Mouse (Mus musculus) midbrain, embryonic 16.5 days (tissue): ENCODE measurements around the gene Dclk2. TPM values are rescaled to one million over a fixed set of nuclear protein-coding genes. Genes with fewer than 3 reads are reported as not detected.

ENCODE experiments used
- ATAC-seq: fragments of 200-750 bp; cut with Nextera tagmentation; 2 replicates; pipeline ENCODE4 v1.8.0; 2017; ENCODE audit warnings: moderate TSS enrichment
- H3K27ac ChIP-seq: fragments of 300-500 bp; sonication (generic); 2 replicates; pipeline ENCODE4 v1.5.1; 2014; ENCODE audit warnings: mild to moderate bottlenecking, low read length, mixed read lengths
- H3K27me3 ChIP-seq: fragments of 300-500 bp; sonication (generic); 2 replicates; pipeline ENCODE4 v1.6.1; 2014; ENCODE audit warnings: low read depth, low read length, mixed read lengths; ENCODE audit not compliant: control insufficient read depth, insufficient read depth
- H3K36me3 ChIP-seq: fragments of 300-500 bp; sonication (generic); 2 replicates; pipeline ENCODE4 v1.6.1; 2014; ENCODE audit warnings: mild to moderate bottlenecking, low read length, moderate library complexity, mixed read lengths; ENCODE audit not compliant: control insufficient read depth, insufficient read depth
- H3K4me1 ChIP-seq: fragments of 300-500 bp; sonication (generic); 2 replicates; pipeline ENCODE4 v1.6.1; 2014; ENCODE audit warnings: mild to moderate bottlenecking, low read length, mixed read lengths; ENCODE audit not compliant: control insufficient read depth, insufficient read depth
- H3K4me2 ChIP-seq: fragments of 300-500 bp; sonication (generic); 2 replicates; pipeline ENCODE4 v1.6.1; 2014; ENCODE audit warnings: mild to moderate bottlenecking, low read length, mixed read lengths
- H3K4me3 ChIP-seq: fragments of 300-500 bp; sonication (generic); 2 replicates; pipeline ENCODE4 v1.5.1; 2014; ENCODE audit warnings: low read depth, mild to moderate bottlenecking, low read length, moderate library complexity, mixed read lengths
- H3K9ac ChIP-seq: fragments of 300-500 bp; sonication (generic); 2 replicates; pipeline ENCODE4 v1.6.1; 2014; ENCODE audit warnings: low read depth, low read length, mixed read lengths
- H3K9me3 ChIP-seq: fragments of 300-500 bp; sonication (generic); replicated peaks from 2 replicates; pipeline ENCODE4 v1.6.1; 2014; ENCODE audit warnings: mild to moderate bottlenecking, low read length, mixed read lengths; ENCODE audit not compliant: control insufficient read depth, poor library complexity, severe bottlenecking
- WGBS: fragments of 180-500 bp; shearing (Covaris S2); extraction: QIAGEN DNeasy Blood & Tissue Kit; methylation state at CpG from one replicate; pipeline ENCODE4 v1.1.7; 2014; 5-methylcytosine and 5-hydroxymethylcytosine counted together
- polyA plus RNA-seq: library from polyadenylated mRNA; unstranded; fragments of >200 nt; fragmentation: Nextera tagmentation; extraction: Ambion mirVana; gene quantifications from 2 replicates; pipeline ENCODE4 v1.2.1, GENCODE M21; 2015

Dclk2 gene
- polyA plus RNA-seq, 1 experiment from 2014 or later: 85.0 TPM

DNA sequence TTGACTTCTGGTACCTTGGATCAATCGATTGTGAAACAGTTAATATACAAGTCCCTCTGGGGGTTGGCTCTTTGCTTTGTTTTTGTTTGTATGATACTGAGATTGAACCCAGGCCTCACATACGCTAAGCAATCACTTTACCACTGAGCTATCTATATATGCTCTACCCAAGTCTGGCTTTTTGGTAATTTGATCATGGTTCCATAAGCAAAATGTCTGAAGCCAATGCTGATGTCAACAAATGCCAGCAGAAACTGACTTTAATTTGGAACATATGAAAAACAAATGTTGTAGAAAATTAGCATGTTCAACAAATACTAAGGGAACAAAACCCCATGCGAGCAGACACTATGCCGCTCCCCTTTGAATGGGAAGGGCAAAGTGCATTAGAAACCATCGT, 44.7 kb downstream of the Dclk2 start:
- H3K4me3 ChIP-seq: no peak overlapping the region
- H3K9ac ChIP-seq: no peak overlapping the region
- no peaks in the 10 kb centered on the region for H3K27me3 ChIP-seq
- H3K27ac ChIP-seq: no peak overlapping the region
- no peaks in the 10 kb centered on the region for H3K36me3 ChIP-seq
- ATAC-seq: no peak
- H3K4me2 ChIP-seq: no peak overlapping the region
- H3K4me1 ChIP-seq: peaks cover 2% of the 10 kb centered on the region; the same call in 1 of the 2 replicates
- H3K9me3 ChIP-seq: no peaks in the 10 kb centered on the region
- 73% methylated on average over 5 of the region's 5 CpGs for WGBS

DNA sequence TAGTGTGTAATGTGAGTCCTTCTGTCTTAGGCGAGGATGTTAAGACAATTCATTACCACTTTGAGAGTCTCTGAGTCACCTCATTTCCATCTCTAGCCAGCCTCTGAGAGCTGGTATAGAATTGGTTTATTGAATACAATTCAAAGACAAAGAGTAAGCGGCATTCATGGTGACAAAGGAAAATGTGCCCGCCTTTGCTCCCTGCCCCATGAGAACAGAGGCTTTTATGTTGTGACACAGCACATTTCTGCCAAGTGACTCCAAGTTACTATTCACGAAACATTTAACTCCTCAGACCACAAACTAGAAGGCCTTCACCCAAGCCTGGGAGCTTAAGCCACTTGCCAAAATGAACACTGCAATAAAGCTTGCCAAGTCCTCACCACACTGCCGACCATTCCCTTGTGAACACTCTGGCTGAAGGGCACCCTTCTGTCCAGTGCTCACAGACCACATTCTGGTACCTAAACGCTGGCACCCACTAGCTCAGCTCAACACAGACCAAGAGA, 47.5 kb downstream of the Dclk2 start:
- H3K9me3 ChIP-seq: no peaks in the 10 kb centered on the region
- ATAC-seq: peak; percentile 69
- H3K27ac ChIP-seq: no peak overlapping the region; the same call in 1 of the 2 replicates
- no peak overlapping the region for H3K4me2 ChIP-seq
- WGBS: 36% methylated on average over 6 of the region's 6 CpGs
- H3K4me1 ChIP-seq: peaks cover 9% of the 10 kb centered on the region; the same call in 1 of the 2 replicates
- no peak overlapping the region for H3K4me3 ChIP-seq
- no peaks in the 10 kb centered on the region for H3K36me3 ChIP-seq
- no peaks in the 10 kb centered on the region for H3K27me3 ChIP-seq
- no peak overlapping the region for H3K9ac ChIP-seq

DNA sequence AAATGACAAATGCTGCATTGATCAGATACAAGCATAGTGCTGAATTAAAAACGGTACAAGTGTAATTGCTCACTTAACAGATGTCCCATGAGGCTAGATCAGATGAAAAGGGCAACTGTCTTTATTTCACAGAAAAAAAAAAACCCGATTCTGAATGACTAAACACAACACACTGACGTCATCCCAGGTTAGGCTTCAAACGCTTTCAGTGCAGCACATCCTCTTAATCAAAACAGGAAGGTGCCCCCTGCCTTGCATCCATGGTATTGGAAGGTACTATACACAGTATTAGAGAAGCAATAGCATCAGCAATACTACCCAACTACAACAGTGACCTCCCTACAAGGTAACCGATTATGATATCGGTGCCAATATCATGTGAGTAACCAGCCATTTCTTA, 49.7 kb downstream of the Dclk2 start:
- Histone ChIP-seq H3K4me2 (no peak overlapping the region), H3K27me3 (no peaks in the 10 kb centered on the region), H3K27ac (no peak overlapping the region), H3K9me3 (no peaks in the 10 kb centered on the region), H3K36me3 (no peaks in the 10 kb centered on the region), H3K9ac (no peak overlapping the region), H3K4me1 (peaks cover 11% of the 10 kb centered on the region; the same call in 1 of the 2 replicates), H3K4me3 (no peak overlapping the region)
- ATAC-seq: no peak
- WGBS: 63% methylated on average over 6 of the region's 6 CpGs

DNA sequence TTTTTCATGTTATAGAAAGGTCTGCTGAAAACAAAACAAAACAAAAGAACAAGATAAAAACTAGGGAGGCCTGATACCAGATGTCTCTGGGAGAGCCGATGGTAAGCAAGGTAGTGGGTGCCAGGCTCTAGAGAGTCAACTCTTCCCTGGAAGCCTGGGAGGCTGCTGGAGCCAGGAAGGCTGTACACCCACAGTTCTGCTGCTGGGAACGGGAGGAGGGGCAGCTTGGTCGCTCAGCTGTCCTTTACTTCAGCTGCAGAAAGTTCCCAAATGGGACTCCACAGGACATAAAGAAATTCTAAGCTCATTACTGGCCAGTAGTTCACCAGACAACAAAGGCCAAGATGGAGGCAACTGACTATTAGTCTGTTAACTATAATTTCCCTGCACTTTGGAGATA, 50.2 kb downstream of the Dclk2 start:
- H3K4me1 ChIP-seq: peaks cover 11% of the 10 kb centered on the region; the same call in 1 of the 2 replicates
- WGBS: 25% methylated on average over 3 of the region's 3 CpGs

DNA sequence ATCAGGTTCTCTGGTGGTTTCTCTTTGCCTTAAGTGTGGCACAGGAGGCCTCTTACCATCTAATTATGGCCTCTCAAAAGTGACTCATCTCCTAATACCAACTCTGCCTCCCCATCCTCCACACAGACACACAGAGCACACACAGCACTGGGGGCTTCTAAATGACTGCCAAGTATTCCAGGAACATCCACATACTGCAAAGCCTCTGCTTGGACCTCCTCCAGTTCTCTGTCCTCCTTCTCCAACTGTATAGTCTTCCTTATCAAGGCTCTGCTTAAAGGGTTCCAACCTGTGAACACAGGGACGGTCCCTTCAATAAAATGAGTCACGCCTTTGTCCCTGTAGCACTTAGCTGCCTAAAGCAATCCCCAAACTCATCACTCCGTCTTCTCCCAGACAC, 51.9 kb downstream of the Dclk2 start:
- no peak for ATAC-seq
- Histone ChIP-seq H3K9me3 (no peaks in the 10 kb centered on the region), H3K9ac (no peak overlapping the region), H3K36me3 (no peaks in the 10 kb centered on the region), H3K4me1 (peaks cover 12% of the 10 kb centered on the region; the same call in 1 of the 2 replicates), H3K27ac (no peak overlapping the region), H3K4me2 (no peak overlapping the region), H3K27me3 (no peaks in the 10 kb centered on the region), H3K4me3 (no peak overlapping the region)
- WGBS: 81% methylated on average over 3 of the region's 3 CpGs

More for the DNA sequence above, 50.2 kb downstream of the Dclk2 start:
- no peak overlapping the region for H3K27ac ChIP-seq
- no peak overlapping the region for H3K4me2 ChIP-seq
- H3K4me3 ChIP-seq: no peak overlapping the region
- no peak overlapping the region for H3K9ac ChIP-seq
- no peaks in the 10 kb centered on the region for H3K27me3 ChIP-seq
- H3K9me3 ChIP-seq: no peaks in the 10 kb centered on the region
- H3K36me3 ChIP-seq: no peaks in the 10 kb centered on the region
- ATAC-seq: no peak

DNA sequence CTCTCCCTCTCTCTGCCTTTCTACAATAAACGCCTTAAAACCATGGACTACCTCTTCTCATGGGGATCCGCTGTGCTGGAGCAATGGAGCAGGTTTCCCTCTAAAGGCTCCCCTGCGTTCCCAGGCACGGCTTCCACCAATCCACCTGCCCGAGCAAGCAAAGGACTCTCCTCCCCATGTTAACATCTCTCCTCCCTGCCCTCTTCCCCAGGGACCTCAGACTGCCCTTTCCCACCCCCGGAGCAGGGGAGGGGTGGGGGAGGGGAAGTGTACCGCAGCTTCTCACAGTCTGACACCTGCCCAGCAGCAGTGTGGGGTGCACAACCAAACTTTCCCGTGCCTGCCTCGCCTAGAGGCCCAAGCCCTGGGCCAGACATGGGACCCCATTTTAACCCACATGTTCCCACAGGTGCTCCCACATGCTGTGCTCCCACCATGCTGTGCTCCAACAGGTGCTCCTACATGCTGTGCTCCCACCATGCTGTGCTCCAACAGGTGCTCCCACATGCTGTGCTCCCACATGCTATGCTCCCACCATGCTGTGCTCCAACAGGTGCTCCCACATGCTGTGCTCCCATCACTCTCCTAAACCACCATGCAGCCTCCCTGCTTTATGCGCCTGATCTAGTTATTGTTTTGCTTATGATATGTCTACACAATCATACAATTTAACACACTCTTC, 57.2 kb downstream of the Dclk2 start:
- no peaks in the 10 kb centered on the region for H3K36me3 ChIP-seq

DNA sequence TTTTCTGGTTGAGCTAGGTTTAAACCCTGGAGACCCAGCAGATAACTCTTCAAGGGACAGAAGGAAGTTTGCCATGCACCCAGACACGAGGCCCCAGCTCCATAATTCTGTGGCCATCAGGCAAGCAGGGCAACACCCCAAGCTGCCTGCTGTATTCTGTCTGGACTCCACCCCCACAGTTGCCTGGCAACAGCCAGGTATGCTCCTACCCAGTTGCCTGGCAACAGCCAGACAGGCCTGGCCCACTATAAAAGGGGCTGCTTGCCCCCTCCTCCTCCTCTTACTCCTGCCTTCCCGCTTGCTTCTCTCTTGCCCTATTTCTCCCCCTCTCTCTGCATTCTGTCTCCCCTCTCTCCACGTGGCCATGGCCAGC, 57.7 kb downstream of the Dclk2 start:
- peak overlapping the region; percentile 62 for H3K27ac ChIP-seq
- H3K36me3 ChIP-seq: no peaks in the 10 kb centered on the region
- no peaks in the 10 kb centered on the region for H3K9me3 ChIP-seq
- peak overlapping the region; percentile 46 for H3K4me2 ChIP-seq
- peaks cover 43% of the 10 kb centered on the region for H3K4me1 ChIP-seq
- 0 out of 2 replicates have a peak overlapping the region, but pooled peaks have one; percentile 25 for H3K9ac ChIP-seq
- H3K4me3 ChIP-seq: no peak overlapping the region
- peak; percentile 92 for ATAC-seq
- 6% methylated on average over 3 of the region's 3 CpGs for WGBS
- H3K27me3 ChIP-seq: no peaks in the 10 kb centered on the region

More for the DNA sequence above, 57.2 kb downstream of the Dclk2 start:
- no peaks in the 10 kb centered on the region for H3K9me3 ChIP-seq
- H3K9ac ChIP-seq: 0 out of 2 replicates have a peak overlapping the region, but pooled peaks have one; percentile 15
- peaks cover 39% of the 10 kb centered on the region for H3K4me1 ChIP-seq
- peak; percentile 19 for ATAC-seq
- no peak overlapping the region for H3K4me3 ChIP-seq
- peak overlapping the region; percentile 62 for H3K27ac ChIP-seq
- H3K27me3 ChIP-seq: no peaks in the 10 kb centered on the region
- WGBS: 16% methylated on average over 8 of the region's 10 CpGs
- peak overlapping the region; percentile 46 for H3K4me2 ChIP-seq

DNA sequence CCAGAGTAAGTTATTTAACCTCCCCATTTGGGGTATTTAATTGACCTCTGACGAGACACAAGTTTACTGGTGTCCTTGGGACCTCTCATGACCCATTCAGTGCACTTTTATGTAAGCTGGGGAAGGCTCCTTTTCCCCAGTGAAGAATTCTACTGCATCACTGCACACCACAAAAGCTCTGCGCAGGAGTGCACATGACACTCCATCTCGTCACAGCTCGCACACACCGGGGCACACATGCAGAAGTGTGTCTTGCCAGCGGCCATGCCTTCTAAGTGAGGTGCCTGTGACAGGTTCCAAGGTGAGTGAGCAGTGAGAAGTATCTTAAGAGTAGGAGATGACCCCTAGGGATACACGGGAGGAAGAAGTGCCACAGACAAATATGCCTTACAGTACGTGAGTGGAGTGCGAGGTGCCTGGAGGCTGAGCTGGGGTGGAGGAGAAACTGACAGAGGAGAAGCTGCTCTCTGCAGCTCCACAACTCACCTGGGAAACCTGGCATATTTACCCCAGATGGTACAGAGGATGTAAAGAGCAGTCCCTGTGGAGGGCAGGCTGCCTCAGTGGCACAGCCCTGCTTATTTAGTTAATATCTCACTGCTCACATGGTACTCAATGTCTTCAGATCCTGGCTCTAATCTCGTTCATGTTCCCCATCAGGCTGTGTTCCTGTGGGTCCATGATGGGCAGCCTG, 58.3 kb downstream of the Dclk2 start:
- H3K36me3 ChIP-seq: no peaks in the 10 kb centered on the region
- H3K4me1 ChIP-seq: peaks cover 45% of the 10 kb centered on the region
- no peaks in the 10 kb centered on the region for H3K9me3 ChIP-seq
- H3K27ac ChIP-seq: peak overlapping the region; percentile 60
- 0 out of 2 replicates have a peak overlapping the region, but pooled peaks have one; percentile 25 for H3K9ac ChIP-seq
- no peak overlapping the region for H3K4me3 ChIP-seq
- H3K27me3 ChIP-seq: no peaks in the 10 kb centered on the region
- peak overlapping the region; percentile 46 for H3K4me2 ChIP-seq
- WGBS: 59% methylated on average over 10 of the region's 10 CpGs
- ATAC-seq: peak; percentile 56

DNA sequence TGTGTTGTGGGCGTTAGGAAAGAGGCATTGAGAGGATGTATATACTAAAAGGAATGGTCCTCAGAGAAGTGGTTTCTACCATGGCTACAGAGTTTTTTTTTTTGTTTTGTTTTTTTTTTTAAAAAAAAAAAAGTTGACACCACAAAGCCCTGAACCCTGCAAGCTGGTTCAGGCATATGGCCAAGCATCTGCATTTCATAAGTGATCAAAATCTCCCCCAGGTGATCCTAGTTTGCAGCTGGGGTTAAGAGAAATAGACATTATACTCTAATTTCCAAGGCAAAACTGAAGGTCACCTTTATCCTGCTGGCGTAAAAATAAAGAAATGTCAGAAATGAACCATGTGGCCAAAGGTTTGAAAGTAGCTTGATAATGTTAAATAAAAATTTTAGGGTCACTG, 60.9 kb downstream of the Dclk2 start:
- Histone ChIP-seq H3K9ac (no peak overlapping the region), H3K4me3 (no peak overlapping the region), H3K27ac (no peak overlapping the region), H3K27me3 (no peaks in the 10 kb centered on the region), H3K4me2 (no peak overlapping the region), H3K4me1 (peaks cover 48% of the 10 kb centered on the region), H3K9me3 (no peaks in the 10 kb centered on the region), H3K36me3 (no peaks in the 10 kb centered on the region)
- ATAC-seq: no peak
- 86% methylated on average over 2 of the region's 2 CpGs for WGBS
